Mouse (Mus musculus) stomach, embryonic 16.5 days (tissue): ENCODE results near the gene Ndufa12. TPM values are rescaled to one million over a fixed set of nuclear protein-coding genes. Genes with fewer than 3 reads are reported as not detected.

Source experiments
- ATAC-seq: fragments of 200-750 bp; cut with Nextera tagmentation; 2 replicates; pipeline ENCODE4 v1.8.0; 2017; ENCODE audit warnings: moderate number of reproducible peaks, moderate TSS enrichment; ENCODE audit not compliant: insufficient read depth, low FRiP score
- H3K27ac ChIP-seq: fragments of 300-500 bp; sonication (generic); 2 replicates; pipeline ENCODE4 v1.5.1; 2014; ENCODE audit warnings: low read length
- H3K27me3 ChIP-seq: fragments of 300-500 bp; sonication (generic); 2 replicates; pipeline ENCODE4 v1.6.1; 2014; ENCODE audit warnings: low read length, control low read depth, mixed read lengths; ENCODE audit not compliant: control insufficient read depth, insufficient read depth
- H3K36me3 ChIP-seq: fragments of 300-500 bp; sonication (generic); 2 replicates; pipeline ENCODE4 v1.6.1; 2014; ENCODE audit warnings: low read length; ENCODE audit not compliant: control insufficient read depth, insufficient read depth
- H3K4me1 ChIP-seq: fragments of 300-500 bp; sonication (generic); 2 replicates; pipeline ENCODE4 v1.6.1; 2014; ENCODE audit warnings: low read length, control low read depth, mixed read lengths; ENCODE audit not compliant: control insufficient read depth, insufficient read depth
- H3K4me2 ChIP-seq: fragments of 300-500 bp; sonication (generic); 2 replicates; pipeline ENCODE4 v1.6.1; 2014; ENCODE audit warnings: low read depth, low read length, mixed read lengths
- H3K4me3 ChIP-seq: fragments of 300-500 bp; sonication (generic); replicated peaks from 2 replicates; pipeline ENCODE4 v1.5.1; 2014; ENCODE audit warnings: mild to moderate bottlenecking, low read length
- H3K9ac ChIP-seq: fragments of 300-500 bp; sonication (generic); 2 replicates; pipeline ENCODE4 v1.6.1; 2014; ENCODE audit warnings: low read length
- H3K9me3 ChIP-seq: fragments of 300-500 bp; sonication (generic); replicated peaks from 2 replicates; pipeline ENCODE4 v1.6.1; 2016; ENCODE audit warnings: low read length, control low read depth; ENCODE audit not compliant: control insufficient read depth
- WGBS: fragments of 180-500 bp; shearing (Covaris S2); extraction: QIAGEN DNeasy Blood & Tissue Kit; methylation state at CpG from one replicate; pipeline ENCODE4 v1.1.7; 2014; 5-methylcytosine and 5-hydroxymethylcytosine counted together
- polyA plus RNA-seq: library from polyadenylated mRNA; unstranded; fragments of >200 nt; fragmentation: Nextera tagmentation; extraction: Ambion mirVana; gene quantifications from 2 replicates; pipeline ENCODE4 v1.2.1, GENCODE M21; 2015

Ndufa12 gene
- polyA plus RNA-seq, 1 experiment from 2014 or later: 305 TPM

GRCm38 (mm10) chr10:94210718-94211618 lies 12.4 kb downstream of the Ndufa12 start:
- Histone ChIP-seq H3K4me2 (no peak overlapping the region), H3K4me1 (no peaks in the 10 kb centered on the region), H3K9ac (no peak overlapping the region), H3K27ac (no peak overlapping the region), H3K27me3 (no peaks in the 10 kb centered on the region), H3K36me3 (peaks cover 3% of the 10 kb centered on the region; the same call in 1 of the 2 replicates), H3K9me3 (no peaks in the 10 kb centered on the region), H3K4me3 (no peak overlapping the region)
- no peak; the same call in 1 of the 2 replicates for ATAC-seq
- WGBS: 65% methylated on average over 6 of the region's 6 CpGs

GRCm38 (mm10) chr10:94211725-94212124 lies 13.2 kb downstream of the Ndufa12 start:
- Histone ChIP-seq H3K9ac (no peak overlapping the region), H3K36me3 (peaks cover 3% of the 10 kb centered on the region; the same call in 1 of the 2 replicates), H3K27ac (no peak overlapping the region), H3K4me2 (no peak overlapping the region), H3K9me3 (no peaks in the 10 kb centered on the region), H3K4me1 (no peaks in the 10 kb centered on the region), H3K27me3 (no peaks in the 10 kb centered on the region), H3K4me3 (no peak overlapping the region)
- ATAC-seq: no peak
- 62% methylated on average over 2 of the region's 2 CpGs for WGBS

DNA sequence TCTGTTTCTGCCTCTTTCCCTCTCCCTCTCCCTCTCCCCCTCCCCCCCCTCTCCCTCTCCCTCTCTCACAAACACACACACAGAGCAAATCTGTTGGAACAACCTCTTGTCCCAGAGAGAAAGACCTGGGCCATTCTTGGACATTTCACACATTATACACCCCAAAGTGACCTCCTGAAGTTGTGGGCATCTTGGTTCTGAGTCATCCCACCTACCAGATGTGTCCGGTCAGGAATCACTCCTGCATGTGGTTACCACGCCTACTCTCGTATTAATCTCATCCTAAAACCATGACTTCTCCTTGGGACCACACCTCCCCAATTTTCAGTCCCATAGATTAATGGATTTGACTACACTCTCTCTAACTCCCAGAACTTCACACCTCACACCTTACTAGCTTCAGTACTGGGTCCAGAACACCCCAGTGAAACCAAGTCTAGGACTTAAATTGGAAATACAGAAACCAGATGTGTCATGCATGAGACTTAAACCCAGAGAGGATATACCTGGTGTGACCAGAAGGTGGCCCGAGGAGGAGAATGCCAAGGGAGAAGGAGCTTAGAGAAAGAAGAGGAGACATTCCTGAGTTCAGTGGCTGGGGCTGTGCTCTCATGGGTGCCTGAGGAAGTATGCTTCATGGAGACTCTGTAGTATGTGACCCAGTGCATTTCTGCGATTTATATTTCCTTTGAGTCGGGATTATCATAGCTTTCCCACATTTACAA lies 26.7 kb downstream of the Ndufa12 start:
- Histone ChIP-seq H3K4me3 (no peak overlapping the region), H3K27ac (no peak overlapping the region), H3K9me3 (no peaks in the 10 kb centered on the region), H3K36me3 (0 out of 2 replicates have a peak, but pooled peaks cover 4% of the 10 kb centered on the region), H3K27me3 (no peaks in the 10 kb centered on the region), H3K9ac (no peak overlapping the region), H3K4me2 (no peak overlapping the region), H3K4me1 (no peaks in the 10 kb centered on the region)
- WGBS: 78% methylated on average over 6 of the region's 6 CpGs
- ATAC-seq: no peak

DNA sequence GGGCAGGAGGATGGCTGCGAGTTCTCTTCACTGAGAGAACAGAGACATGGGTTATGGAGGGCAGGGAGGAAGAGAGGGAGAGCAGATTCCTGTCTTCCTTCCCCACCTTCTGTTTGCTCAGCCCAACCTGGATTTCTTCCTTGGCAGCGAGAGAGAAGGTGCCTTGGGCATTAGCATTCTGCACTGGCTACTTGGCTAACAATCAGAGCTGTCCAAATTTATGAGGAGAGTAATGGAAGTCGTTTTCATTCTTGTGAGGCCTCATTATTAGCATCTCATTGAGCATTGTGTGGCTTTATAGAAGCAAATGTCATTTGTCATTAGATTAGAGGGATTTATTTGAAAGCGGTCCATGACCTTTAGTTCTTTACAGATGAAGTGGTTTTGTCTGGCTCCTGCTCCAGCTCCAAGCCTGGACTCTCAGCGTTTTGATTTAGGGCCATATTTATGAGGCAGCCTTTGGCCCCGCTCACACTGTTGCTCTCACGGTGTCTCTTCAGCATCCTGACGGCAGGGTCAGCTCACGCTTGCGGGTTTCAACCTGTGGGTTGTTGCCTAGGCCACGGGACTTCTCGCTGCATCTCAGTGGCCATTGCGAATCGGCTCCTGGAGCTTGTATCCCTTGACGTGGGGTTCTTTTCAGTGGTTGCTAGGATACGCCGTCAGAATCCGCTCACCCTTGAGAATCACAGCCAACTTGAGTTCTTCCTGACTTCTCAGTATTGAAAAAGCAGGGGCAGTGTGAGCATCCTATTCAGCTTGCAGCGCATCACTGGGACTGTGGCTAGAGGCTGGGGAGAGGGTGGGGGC lies 31.9 kb downstream of the Ndufa12 start:
- ATAC-seq: no peak

GRCm38 (mm10) chr10:94231025-94231424 lies 32.5 kb downstream of the Ndufa12 start:
- H3K4me3 ChIP-seq: no peak overlapping the region
- H3K4me2 ChIP-seq: no peak overlapping the region
- H3K27me3 ChIP-seq: no peaks in the 10 kb centered on the region
- no peaks in the 10 kb centered on the region for H3K36me3 ChIP-seq
- 72% methylated on average over 6 of the region's 6 CpGs for WGBS
- H3K9ac ChIP-seq: no peak overlapping the region
- H3K9me3 ChIP-seq: no peaks in the 10 kb centered on the region
- no peaks in the 10 kb centered on the region for H3K4me1 ChIP-seq
- H3K27ac ChIP-seq: no peak overlapping the region
- ATAC-seq: no peak

More for the DNA sequence above, 31.9 kb downstream of the Ndufa12 start:
- WGBS: 50% methylated on average over 19 of the region's 19 CpGs
- H3K36me3 ChIP-seq: no peaks in the 10 kb centered on the region
- H3K4me3 ChIP-seq: no peak overlapping the region
- no peaks in the 10 kb centered on the region for H3K9me3 ChIP-seq
- no peak overlapping the region for H3K27ac ChIP-seq
- H3K4me1 ChIP-seq: no peaks in the 10 kb centered on the region
- no peak overlapping the region for H3K9ac ChIP-seq
- H3K27me3 ChIP-seq: no peaks in the 10 kb centered on the region
- no peak overlapping the region for H3K4me2 ChIP-seq

- Histone ChIP-seq H3K36me3 (no peaks in the 10 kb centered on the region), H3K27ac (no peak overlapping the region), H3K4me2 (no peak overlapping the region), H3K4me3 (no peak overlapping the region), H3K9ac (no peak overlapping the region), H3K4me1 (no peaks in the 10 kb centered on the region), H3K27me3 (no peaks in the 10 kb centered on the region), H3K9me3 (no peaks in the 10 kb centered on the region)
- 13% methylated on average over 4 of the region's 4 CpGs for WGBS
- ATAC-seq: no peak
Measured at GRCm38 (mm10) chr10:94235200-94235599, 36.7 kb downstream of the Ndufa12 start.

DNA sequence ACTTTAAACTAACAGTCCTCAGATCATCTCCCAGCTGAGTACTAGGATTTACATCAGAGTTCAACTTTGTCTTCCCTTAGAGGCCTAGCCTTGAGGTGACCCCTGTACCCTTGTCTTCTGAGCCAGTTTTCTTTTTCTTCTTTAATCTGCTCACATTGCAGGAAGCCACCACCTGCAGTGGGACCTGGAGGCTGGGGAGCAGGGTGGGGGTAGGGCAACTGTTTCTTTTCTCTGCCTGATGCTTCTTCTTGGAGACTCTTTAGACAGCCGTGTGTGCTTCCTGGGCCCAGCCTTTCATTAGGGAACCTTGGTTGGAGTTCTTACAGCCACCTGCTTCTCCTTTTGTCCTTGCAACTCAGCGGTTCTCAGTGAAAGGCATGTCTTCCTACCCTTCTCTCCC lies 42.8 kb downstream of the Ndufa12 start:
- Histone ChIP-seq H3K27me3 (no peaks in the 10 kb centered on the region), H3K27ac (no peak overlapping the region), H3K9me3 (no peaks in the 10 kb centered on the region), H3K4me2 (no peak overlapping the region), H3K9ac (no peak overlapping the region), H3K4me1 (no peaks in the 10 kb centered on the region), H3K4me3 (no peak overlapping the region), H3K36me3 (no peaks in the 10 kb centered on the region)
- ATAC-seq: no peak
- 81% methylated on average over 2 of the region's 2 CpGs for WGBS

DNA sequence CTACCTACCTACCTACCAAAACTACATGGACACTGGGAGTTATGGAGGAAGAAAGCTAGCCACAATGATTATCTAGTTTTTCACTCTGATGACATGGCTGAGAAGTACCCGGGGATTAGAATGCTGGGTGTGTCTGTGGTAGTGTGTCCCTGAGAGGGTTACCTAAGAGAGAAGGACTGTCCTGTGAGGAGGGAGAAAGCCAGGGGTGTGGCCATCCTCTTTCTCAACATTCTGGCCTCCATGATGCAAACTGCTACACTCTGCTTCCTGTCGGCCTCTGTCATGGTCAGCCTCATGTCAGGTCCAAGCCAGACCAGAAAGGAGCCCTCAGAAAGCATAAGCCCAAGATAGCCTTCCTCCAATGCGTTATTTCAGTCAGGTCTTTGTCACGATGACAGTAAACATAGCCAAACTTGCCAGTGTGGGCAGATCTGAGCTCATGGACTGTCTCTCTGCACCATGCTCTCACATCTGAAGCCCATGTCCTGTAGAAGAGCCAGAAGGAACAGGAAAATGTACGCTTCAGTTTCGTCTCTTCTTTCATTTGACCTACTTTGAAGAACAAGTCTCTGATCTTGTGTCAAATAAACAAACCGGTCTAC lies 49.3 kb downstream of the Ndufa12 start:
- no peaks in the 10 kb centered on the region for H3K36me3 ChIP-seq
- no peak overlapping the region for H3K9ac ChIP-seq
- ATAC-seq: no peak
- no peak overlapping the region for H3K27ac ChIP-seq
- H3K4me2 ChIP-seq: no peak overlapping the region
- H3K4me1 ChIP-seq: no peaks in the 10 kb centered on the region; the same call in 1 of the 2 replicates
- WGBS: 78% methylated on average over 7 of the region's 7 CpGs
- no peaks in the 10 kb centered on the region for H3K27me3 ChIP-seq
- no peaks in the 10 kb centered on the region for H3K9me3 ChIP-seq
- no peak overlapping the region for H3K4me3 ChIP-seq
